Mouse (Mus musculus): Measurements from ENCODE around the gene Gm20481.
"Not testable (repeated sequence)": the region's sequence is repeated elsewhere in the genome, so short reads cannot be mapped to it uniquely, and the experiment has no call there.

DNA sequence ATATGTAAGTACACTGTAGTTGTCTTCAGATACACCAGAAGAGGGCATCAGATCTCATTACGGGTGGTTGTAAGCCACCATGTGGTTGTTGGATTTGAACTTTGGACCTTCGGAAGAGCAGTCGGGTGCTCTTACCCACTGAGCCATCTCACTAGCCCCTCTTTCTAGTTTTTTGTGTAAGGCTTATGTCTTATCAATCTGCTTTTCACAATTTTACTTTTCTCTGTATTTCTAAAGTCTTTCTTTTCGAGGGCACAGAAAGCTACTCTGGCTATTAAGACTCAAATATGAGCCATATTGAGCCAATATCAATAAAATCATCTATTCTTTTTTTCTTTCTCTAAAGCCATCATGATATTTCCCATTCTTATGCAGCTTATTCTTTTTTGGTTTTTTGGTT, 25.5 kb downstream of the Gm20481 start:
- not testable (repeated sequence) for TF ChIP-seq CTCF (IDR thresholded peaks at IDR 0.05; ENCODE audit: extremely low read depth, insufficient read length, insufficient replicate concordance, low read depth, low read length); POLR2A (IDR thresholded peaks at IDR 0.05; ENCODE audit: low read depth, low read length)

Measured in small intestine, adult 2 months (tissue).